Mouse (Mus musculus): ENCODE measurements around the gene Tpi1.

The Tpi1 gene

GRCm38 (mm10) chr6:124768704-124769044 is 45.4 kb downstream of the Tpi1 start:
- DNase-seq: no peak

DNA sequence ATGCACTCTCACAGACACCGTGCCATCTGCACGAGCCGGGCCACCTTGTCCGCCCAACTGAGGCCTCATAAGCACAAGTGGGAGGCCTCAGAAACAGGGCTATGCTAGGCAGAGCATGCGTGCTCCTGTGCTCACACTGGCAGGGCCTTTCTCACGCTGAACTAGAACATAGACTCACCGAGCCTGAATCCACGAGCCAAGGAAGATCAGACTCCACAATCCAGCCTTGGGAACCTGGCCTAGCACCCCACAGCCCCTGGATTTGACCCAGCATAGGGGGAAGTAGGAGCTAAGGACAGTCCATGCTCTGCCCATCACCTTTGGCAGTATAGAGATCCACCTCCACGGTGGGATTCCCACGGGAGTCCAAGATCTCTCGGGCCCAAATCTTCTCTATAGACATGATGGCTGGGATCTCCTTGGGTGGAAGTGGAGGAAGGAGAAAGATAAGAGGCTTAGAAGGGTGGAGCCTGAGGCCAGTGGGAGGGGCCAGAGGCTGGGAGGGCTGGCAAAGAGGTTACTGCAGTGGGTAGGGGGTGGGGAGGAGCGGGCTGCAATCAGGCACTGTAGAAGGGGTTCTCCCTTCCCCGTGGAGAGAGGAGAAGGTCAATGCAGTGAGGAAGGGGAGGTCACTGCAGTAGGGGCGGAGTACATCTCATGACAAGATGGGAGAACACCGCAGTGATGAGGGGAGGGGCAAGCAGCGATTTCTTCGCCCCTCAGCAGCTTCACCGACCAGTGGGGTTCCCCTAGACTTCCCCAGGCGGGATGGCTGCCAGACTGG is 46.0 kb downstream of the Tpi1 start:
- DNase-seq: no peak

- DNase-seq: no peak
Measured at GRCm38 (mm10) chr6:124767536-124767919, 46.6 kb downstream of the Tpi1 start.

GRCm38 (mm10) chr6:124765951-124766350 is 48.1 kb downstream of the Tpi1 start:
- DNase-seq: no peak
